Mouse (Mus musculus): Measurements from ENCODE around the gene Setd1b. TPM values are rescaled to one million over a fixed set of nuclear protein-coding genes. Genes with fewer than 3 reads are reported as not detected.
"Not testable (repeated sequence)": the region's sequence is repeated elsewhere in the genome, so short reads cannot be mapped to it uniquely, and the experiment has no call there.

Setd1b gene
- polyA plus RNA-seq, 1 experiment from 2014 or later = 13.0 TPM

GRCm38 (mm10) chr5:123201987-123202386, 60.0 kb downstream of the Setd1b start:
- Histone ChIP-seq H3K4me1 (no peaks in the 10 kb centered on the region), H3K9me3 (no peaks in the 10 kb centered on the region), H3K36me3 (no peaks in the 10 kb centered on the region), H3K27me3 (replicated peaks) (no peaks in the 10 kb centered on the region), H3K4me3 (no peak overlapping the region), H3K4me2 (replicated peaks) (no peak overlapping the region), H3K9ac (no peak overlapping the region), H3K27ac (no peak overlapping the region)
- no peak for ATAC-seq (ENCODE audit: low FRiP score, low read depth)
- 86% methylated on average over 5 of the region's 5 CpGs for WGBS

GRCm38 (mm10) chr5:123202771-123203170, 60.8 kb downstream of the Setd1b start:
- not testable (repeated sequence) for H3K4me2 ChIP-seq (replicated peaks); H3K36me3 ChIP-seq; H3K27ac ChIP-seq; H3K9ac ChIP-seq; H3K4me3 ChIP-seq; H3K4me1 ChIP-seq; ATAC-seq (ENCODE audit: low FRiP score, low read depth); H3K27me3 ChIP-seq (replicated peaks); H3K9me3 ChIP-seq
- 44% methylated on average over 4 of the region's 4 CpGs for whole genome bisulfite sequencing

- not testable (repeated sequence) for H3K9ac ChIP-seq
Measured at GRCm38 (mm10) chr5:123203591-123203990, 61.6 kb downstream of the Setd1b start.

More at GRCm38 (mm10) chr5:123203591-123203990, 61.6 kb downstream of the Setd1b start:
- not testable (repeated sequence) for ATAC-seq (ENCODE audit: low FRiP score, low read depth); H3K4me3 ChIP-seq; H3K27me3 ChIP-seq (replicated peaks); H3K36me3 ChIP-seq; H3K27ac ChIP-seq; H3K4me2 ChIP-seq (replicated peaks); H3K4me1 ChIP-seq; H3K9me3 ChIP-seq
- WGBS = 92% methylated on average over 7 of the region's 7 CpGs

Other genes starting within 250 kb of the Setd1b start
- gene Kdm2b, start 152.4 kb upstream of the Setd1b start, polyA plus RNA-seq (2016; fragmentation: Nextera tagmentation; extraction: Ambion mirVana) = 105 and 106 TPM in 2 replicates
- 13.9 and 14.2 TPM in 2 replicates for gene Orai1, start 127.1 kb upstream of the Setd1b start, polyA plus RNA-seq (2016; fragmentation: Nextera tagmentation; extraction: Ambion mirVana)
- gene Morn3, start 95.2 kb upstream of the Setd1b start, polyA plus RNA-seq (2016; fragmentation: Nextera tagmentation; extraction: Ambion mirVana) = not detected in 2 replicates
- gene Tmem120b, start 73.8 kb upstream of the Setd1b start, polyA plus RNA-seq (2016; fragmentation: Nextera tagmentation; extraction: Ambion mirVana) = 17.4 and 19.4 TPM in 2 replicates
- 2.4 and 2.9 TPM in 2 replicates for gene Rhof, start 9.5 kb upstream of the Setd1b start, polyA plus RNA-seq (2016; fragmentation: Nextera tagmentation; extraction: Ambion mirVana)
- gene Psmd9, start 27.2 kb downstream of the Setd1b start, polyA plus RNA-seq (2016; fragmentation: Nextera tagmentation; extraction: Ambion mirVana) = 74.1 and 77.7 TPM in 2 replicates
- gene Hpd, start 40.5 kb downstream of the Setd1b start, polyA plus RNA-seq (2016; fragmentation: Nextera tagmentation; extraction: Ambion mirVana) = not detected in 2 replicates
- gene Wdr66, start 109.9 kb downstream of the Setd1b start, polyA plus RNA-seq (2016; fragmentation: Nextera tagmentation; extraction: Ambion mirVana) = 11.3 and 14.8 TPM in 2 replicates
- 66.7 and 70.9 TPM in 2 replicates for gene Bcl7a, start 201.6 kb downstream of the Setd1b start, polyA plus RNA-seq (2016; fragmentation: Nextera tagmentation; extraction: Ambion mirVana)